Mouse (Mus musculus): ENCODE results near the gene Elobl. TPM values are rescaled to one million over a fixed set of nuclear protein-coding genes. Genes with fewer than 3 reads are reported as not detected.

Gene Elobl
- total and polyA plus RNA-seq, 3 experiments, result not detected

DNA sequence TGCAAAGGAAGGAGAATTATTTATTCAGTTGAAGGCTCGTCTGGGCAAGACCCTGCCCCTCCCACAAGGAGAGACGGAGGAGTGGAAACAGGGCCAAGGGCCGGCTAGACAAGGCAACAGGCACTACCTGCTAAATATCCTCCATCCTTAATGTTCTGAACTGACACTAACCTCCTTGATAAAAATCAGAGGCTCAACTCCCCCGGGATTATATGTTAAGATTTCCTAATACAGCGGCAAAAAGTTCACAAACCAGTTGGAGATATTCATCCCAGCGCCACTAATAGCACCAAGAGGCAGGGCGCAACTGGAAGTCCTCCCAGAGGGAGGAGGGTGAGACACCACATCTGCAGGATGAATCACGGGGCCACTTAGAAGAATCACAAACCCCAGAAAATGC lies 17.8 kb downstream of the Elobl start:
- Histone ChIP-seq H3K27me3 (ENCODE audit: insufficient read depth, low read length) (no peaks in the 10 kb centered on the region), H3K9me3 (replicated peaks) (no peaks in the 10 kb centered on the region), H3K4me3 (ENCODE audit: low read depth, low read length) (no peak overlapping the region), H3K4me1 (ENCODE audit: insufficient read depth, low read depth, low read length) (peaks cover 11% of the 10 kb centered on the region), H3K36me3 (replicated peaks) (no peaks in the 10 kb centered on the region)
- DNase-seq (ENCODE audit: low spot score) (no peak), ATAC-seq (ENCODE audit: extremely low read depth, insufficient number of reproducible peaks, low FRiP score, poor library complexity, severe bottlenecking) (no peak)
- TF ChIP-seq CTCF (IDR thresholded peaks at IDR 0.05; ENCODE audit: low read depth, low read length), result no peak
- TF ChIP-seq GATA1 (IDR thresholded peaks at IDR 0.05; ENCODE audit: borderline replicate concordance, low read length), result no peak
- TF ChIP-seq TAL1 (conservative IDR thresholded peaks at IDR 0.05; ENCODE audit: low read depth, low read length), result no peak
- no peak for TF ChIP-seq GATA2 (IDR thresholded peaks at IDR 0.05; ENCODE audit: borderline replicate concordance, low read depth, low read length)
- no peak for TF ChIP-seq POLR2AphosphoS5 (IDR thresholded peaks at IDR 0.05; ENCODE audit: insufficient replicate concordance, low read depth, low read length)

DNA sequence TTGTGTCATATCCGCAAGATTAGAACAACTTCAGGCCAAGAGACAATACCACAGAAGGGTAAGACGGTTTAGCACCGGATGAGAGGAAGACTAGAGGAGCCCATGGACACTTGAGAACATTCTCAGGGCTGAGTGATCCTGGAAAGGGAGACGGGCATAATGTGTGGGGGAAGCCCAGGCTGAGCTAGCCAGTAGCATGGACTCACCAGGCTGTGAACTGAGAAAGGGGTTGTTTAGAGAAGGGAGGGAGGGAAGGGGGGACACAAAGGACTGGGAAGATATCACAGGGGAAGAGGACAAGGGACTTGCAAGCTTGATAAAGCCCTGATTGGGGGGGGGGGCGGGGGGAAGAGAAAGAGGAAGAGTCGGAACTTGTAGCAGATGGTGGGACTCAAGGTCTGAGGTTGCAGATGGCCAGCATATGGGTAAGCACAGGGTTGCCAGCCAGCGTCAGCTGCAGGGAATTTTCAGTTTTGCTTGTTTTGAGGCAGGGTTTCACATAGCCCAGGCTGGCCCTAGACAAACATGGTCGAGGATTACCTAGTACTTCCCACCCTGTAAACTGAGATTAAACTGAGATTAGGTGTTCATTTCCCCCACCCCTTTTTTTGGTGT lies 20.7 kb downstream of the Elobl start:
- Histone ChIP-seq H3K36me3 (replicated peaks) (no peaks in the 10 kb centered on the region), H3K9me3 (replicated peaks) (no peaks in the 10 kb centered on the region), H3K4me1 (ENCODE audit: insufficient read depth, low read depth, low read length) (peaks cover 11% of the 10 kb centered on the region), H3K4me3 (ENCODE audit: low read depth, low read length) (no peak overlapping the region), H3K27me3 (ENCODE audit: insufficient read depth, low read length) (no peaks in the 10 kb centered on the region)
- TF ChIP-seq GATA1 (IDR thresholded peaks at IDR 0.05; ENCODE audit: borderline replicate concordance, low read length) (no peak), TAL1 (conservative IDR thresholded peaks at IDR 0.05; ENCODE audit: low read depth, low read length) (no peak), GATA2 (IDR thresholded peaks at IDR 0.05; ENCODE audit: borderline replicate concordance, low read depth, low read length) (no peak), CTCF (IDR thresholded peaks at IDR 0.05; ENCODE audit: low read depth, low read length) (no peak), POLR2AphosphoS5 (IDR thresholded peaks at IDR 0.05; ENCODE audit: insufficient replicate concordance, low read depth, low read length) (no peak)
- ATAC-seq (ENCODE audit: extremely low read depth, insufficient number of reproducible peaks, low FRiP score, poor library complexity, severe bottlenecking) (no peak), DNase-seq (ENCODE audit: low spot score) (no peak)

- H3K36me3 ChIP-seq (replicated peaks), result no peaks in the 10 kb centered on the region
- DNase-seq (ENCODE audit: low spot score) (no peak), ATAC-seq (ENCODE audit: extremely low read depth, insufficient number of reproducible peaks, low FRiP score, poor library complexity, severe bottlenecking) (no peak)
- TF ChIP-seq CTCF (IDR thresholded peaks at IDR 0.05; ENCODE audit: low read depth, low read length) (no peak), POLR2AphosphoS5 (IDR thresholded peaks at IDR 0.05; ENCODE audit: insufficient replicate concordance, low read depth, low read length) (no peak), GATA1 (IDR thresholded peaks at IDR 0.05; ENCODE audit: borderline replicate concordance, low read length) (no peak), TAL1 (conservative IDR thresholded peaks at IDR 0.05; ENCODE audit: low read depth, low read length) (no peak), GATA2 (IDR thresholded peaks at IDR 0.05; ENCODE audit: borderline replicate concordance, low read depth, low read length) (no peak)
- H3K9me3 ChIP-seq (replicated peaks), result no peaks in the 10 kb centered on the region
- H3K27me3 ChIP-seq (ENCODE audit: insufficient read depth, low read length), result no peaks in the 10 kb centered on the region
- H3K4me3 ChIP-seq (ENCODE audit: low read depth, low read length), result no peak overlapping the region
- no peaks in the 10 kb centered on the region for H3K4me1 ChIP-seq (ENCODE audit: insufficient read depth, low read depth, low read length)
Measured at GRCm38 (mm10) chr11:88941489-88941888, 25.2 kb downstream of the Elobl start.

DNA sequence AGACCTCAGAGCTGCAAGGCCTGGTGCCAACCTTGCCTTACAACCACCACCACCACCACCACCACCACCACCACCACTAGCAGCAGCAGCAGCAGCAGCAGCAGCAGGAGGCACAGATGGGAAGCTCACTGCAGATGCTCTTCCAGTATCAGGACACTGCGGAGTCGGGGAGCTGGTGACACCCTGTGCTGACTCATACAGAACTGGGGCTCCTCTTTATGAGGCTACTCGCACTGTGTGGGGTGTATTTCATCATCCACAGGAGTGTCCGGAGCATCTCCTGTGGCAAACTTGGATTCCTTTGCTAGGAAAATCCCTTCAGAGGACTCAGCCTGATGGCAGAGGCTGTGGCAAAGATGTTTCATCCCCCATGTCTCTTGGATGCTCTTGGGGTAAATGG lies 27.1 kb downstream of the Elobl start:
- Histone ChIP-seq H3K36me3 (replicated peaks) (no peaks in the 10 kb centered on the region), H3K4me3 (ENCODE audit: low read depth, low read length) (no peak overlapping the region)
- TF ChIP-seq TAL1 (conservative IDR thresholded peaks at IDR 0.05; ENCODE audit: low read depth, low read length) (no peak), POLR2AphosphoS5 (IDR thresholded peaks at IDR 0.05; ENCODE audit: insufficient replicate concordance, low read depth, low read length) (no peak), GATA2 (IDR thresholded peaks at IDR 0.05; ENCODE audit: borderline replicate concordance, low read depth, low read length) (no peak), CTCF (IDR thresholded peaks at IDR 0.05; ENCODE audit: low read depth, low read length) (no peak), GATA1 (IDR thresholded peaks at IDR 0.05; ENCODE audit: borderline replicate concordance, low read length) (no peak)

DNA sequence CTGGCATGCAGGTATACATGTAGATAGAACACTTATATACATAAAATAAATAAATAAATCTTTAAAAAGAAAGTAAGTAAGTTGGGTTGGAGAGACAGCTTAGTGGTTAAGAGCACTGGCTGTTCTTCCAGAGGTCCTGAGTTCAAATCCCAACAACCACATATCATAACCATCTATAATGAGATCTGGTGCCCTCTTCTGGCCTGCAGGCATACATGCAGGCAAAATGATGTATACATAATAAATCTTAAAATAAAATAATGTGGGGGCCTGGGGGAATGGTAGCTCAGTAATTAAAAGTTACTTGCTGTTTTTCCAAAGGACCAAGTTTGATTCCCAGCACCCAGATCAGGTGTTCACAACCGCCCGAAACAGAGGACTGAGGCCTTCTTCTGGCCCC lies 28.0 kb downstream of the Elobl start:
- Histone ChIP-seq H3K4me1 (ENCODE audit: insufficient read depth, low read depth, low read length) (no peaks in the 10 kb centered on the region), H3K36me3 (replicated peaks) (no peaks in the 10 kb centered on the region), H3K27me3 (ENCODE audit: insufficient read depth, low read length) (no peaks in the 10 kb centered on the region), H3K4me3 (ENCODE audit: low read depth, low read length) (no peak overlapping the region), H3K9me3 (replicated peaks) (no peaks in the 10 kb centered on the region)
- TF ChIP-seq GATA1 (IDR thresholded peaks at IDR 0.05; ENCODE audit: borderline replicate concordance, low read length), result no peak
- TF ChIP-seq GATA2 (IDR thresholded peaks at IDR 0.05; ENCODE audit: borderline replicate concordance, low read depth, low read length), result no peak
- TF ChIP-seq POLR2AphosphoS5 (IDR thresholded peaks at IDR 0.05; ENCODE audit: insufficient replicate concordance, low read depth, low read length), result no peak
- no peak for TF ChIP-seq TAL1 (conservative IDR thresholded peaks at IDR 0.05; ENCODE audit: low read depth, low read length)
- TF ChIP-seq CTCF (IDR thresholded peaks at IDR 0.05; ENCODE audit: low read depth, low read length), result no peak
- no peak for DNase-seq (ENCODE audit: low spot score)
- no peak for ATAC-seq (ENCODE audit: extremely low read depth, insufficient number of reproducible peaks, low FRiP score, poor library complexity, severe bottlenecking)

More for the DNA sequence above, 27.1 kb downstream of the Elobl start:
- no peak for DNase-seq (ENCODE audit: low spot score)
- no peaks in the 10 kb centered on the region for H3K27me3 ChIP-seq (ENCODE audit: insufficient read depth, low read length)
- ATAC-seq (ENCODE audit: extremely low read depth, insufficient number of reproducible peaks, low FRiP score, poor library complexity, severe bottlenecking), result no peak
- no peaks in the 10 kb centered on the region for H3K4me1 ChIP-seq (ENCODE audit: insufficient read depth, low read depth, low read length)
- H3K9me3 ChIP-seq (replicated peaks), result no peaks in the 10 kb centered on the region

DNA sequence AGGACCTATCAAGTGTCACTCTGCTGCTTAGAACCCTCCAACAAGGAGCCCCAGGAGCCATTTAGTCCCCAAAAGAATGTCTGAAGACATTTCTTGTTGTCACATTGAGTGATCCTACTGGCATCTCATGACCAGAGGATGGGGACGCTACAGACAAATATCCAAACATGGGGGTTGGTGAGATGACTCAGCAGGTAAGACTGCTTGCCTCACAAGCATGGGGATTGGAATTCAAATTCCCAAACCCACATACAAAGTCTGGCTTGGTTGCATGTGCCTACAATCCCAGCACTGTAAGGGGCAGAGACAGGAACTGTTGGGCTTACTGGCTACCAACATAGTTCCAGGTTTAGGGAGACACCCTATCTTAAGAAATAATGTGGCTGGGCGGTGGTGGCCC lies 28.8 kb downstream of the Elobl start:
- TF ChIP-seq CTCF (IDR thresholded peaks at IDR 0.05; ENCODE audit: low read depth, low read length) (no peak), GATA1 (IDR thresholded peaks at IDR 0.05; ENCODE audit: borderline replicate concordance, low read length) (no peak), GATA2 (IDR thresholded peaks at IDR 0.05; ENCODE audit: borderline replicate concordance, low read depth, low read length) (no peak), TAL1 (conservative IDR thresholded peaks at IDR 0.05; ENCODE audit: low read depth, low read length) (no peak), POLR2AphosphoS5 (IDR thresholded peaks at IDR 0.05; ENCODE audit: insufficient replicate concordance, low read depth, low read length) (no peak)
- ATAC-seq (ENCODE audit: extremely low read depth, insufficient number of reproducible peaks, low FRiP score, poor library complexity, severe bottlenecking), result no peak
- H3K4me3 ChIP-seq (ENCODE audit: low read depth, low read length), result no peak overlapping the region
- H3K36me3 ChIP-seq (replicated peaks), result no peaks in the 10 kb centered on the region
- no peaks in the 10 kb centered on the region for H3K27me3 ChIP-seq (ENCODE audit: insufficient read depth, low read length)
- DNase-seq (ENCODE audit: low spot score), result no peak
- H3K4me1 ChIP-seq (ENCODE audit: insufficient read depth, low read depth, low read length), result no peaks in the 10 kb centered on the region
- no peaks in the 10 kb centered on the region for H3K9me3 ChIP-seq (replicated peaks)
